Mouse (Mus musculus) G1E (cell line): ENCODE measurements around the gene Cmtm1. TPM values are rescaled to one million over a fixed set of nuclear protein-coding genes. Genes with fewer than 3 reads are reported as not detected.
A peak's percentile ranks its signal among the peaks of the same experiment; 100 is the strongest.

Experiments used
- ATAC-seq: 2 replicates; pipeline ENCODE4 v1.8.0; 2016; ENCODE audit warnings: mild to moderate bottlenecking; ENCODE audit not compliant: insufficient number of reproducible peaks, poor library complexity, low FRiP score, severe bottlenecking; ENCODE audit errors: extremely low read depth
- DNase-seq: peaks from one replicate; pipeline ENCODE4 v3.0.0; 2012; ENCODE audit warnings: low spot score
- H3K27me3 ChIP-seq: 2 replicates; pipeline ENCODE4 v1.6.1; 2012; ENCODE audit warnings: mild to moderate bottlenecking, low read length, inconsistent platforms; ENCODE audit not compliant: insufficient read depth
- H3K36me3 ChIP-seq: replicated peaks from 2 replicates; pipeline ENCODE3; 2012; ENCODE audit warnings: mild to moderate bottlenecking, inconsistent platforms
- H3K4me1 ChIP-seq: 2 replicates; pipeline ENCODE4 v1.6.1; 2012; ENCODE audit warnings: low read depth, low read length, inconsistent platforms, mixed read lengths; ENCODE audit not compliant: insufficient read depth
- H3K4me3 ChIP-seq: 2 replicates; pipeline ENCODE4 v1.5.1; 2012; ENCODE audit warnings: low read depth, mild to moderate bottlenecking, inconsistent platforms, low read length, moderate library complexity, mixed read lengths
- H3K9me3 ChIP-seq: replicated peaks from 2 replicates; pipeline ENCODE4 v1.6.1; 2012; ENCODE audit warnings: inconsistent platforms
- CTCF ChIP-seq: IDR thresholded peaks from 2 replicates; pipeline ENCODE4 v1.5.1; 2012; ENCODE audit warnings: low read depth, low read length, inconsistent platforms, mixed read lengths
- GATA1 ChIP-seq: IDR thresholded peaks from 2 replicates; pipeline ENCODE4 v1.6.1; 2012; ENCODE audit warnings: borderline replicate concordance, low read length, inconsistent platforms, mixed read lengths
- GATA2 ChIP-seq: IDR thresholded peaks from 2 replicates; pipeline ENCODE4 v1.6.1; 2012; ENCODE audit warnings: low read depth, low read length, inconsistent platforms, borderline replicate concordance
- POLR2AphosphoS5 ChIP-seq: IDR thresholded peaks from 2 replicates; pipeline ENCODE4 v1.6.1; 2012; ENCODE audit warnings: low read depth, low read length, inconsistent platforms; ENCODE audit not compliant: insufficient replicate concordance
- TAL1 ChIP-seq: conservative IDR thresholded peaks from 2 replicates; pipeline ENCODE4 v1.6.1; 2012; ENCODE audit warnings: low read depth, low read length, inconsistent platforms, mixed read lengths
- polyA plus RNA-seq: library from polyadenylated mRNA; stranded (reverse); fragments of >175 nt; gene quantifications from 2 replicates; pipeline ENCODE4 v1.2.3, GENCODE M21; 2012
- total RNA-seq, 2 experiments: library from RNA; stranded (forward) in 1 of 2; stranded (reverse) in 1 of 2; fragments of 200-1000 nt in 1 of 2; fragments of >200 nt in 1 of 2; fragmentation: Nextera tagmentation in 1 of 2; gene quantifications; 2 replicates each; pipeline ENCODE4 v1.2.3; 2014 to 2017

Cmtm1 gene
- total and polyA plus RNA-seq, 3 experiments: 0.33 TPM; not detected in 2

GRCm38 (mm10) chr8:104251461-104251860 is 58.5 kb downstream of the Cmtm1 start:
- peaks cover 32% of the 10 kb centered on the region for H3K36me3 ChIP-seq
- peaks cover 65% of the 10 kb centered on the region for H3K4me1 ChIP-seq
- H3K9me3 ChIP-seq: no peaks in the 10 kb centered on the region
- peak overlapping the region; percentile 82 for H3K4me3 ChIP-seq
- TF ChIP-seq GATA1: no peak
- no peak for TF ChIP-seq GATA2
- TF ChIP-seq CTCF: no peak
- no peak for TF ChIP-seq POLR2AphosphoS5
- TF ChIP-seq TAL1: no peak
- ATAC-seq (no peak), DNase-seq (no peak)
- H3K27me3 ChIP-seq: no peaks in the 10 kb centered on the region

GRCm38 (mm10) chr8:104250439-104251367 is 59.2 kb downstream of the Cmtm1 start, which contains the start of gene Cklf:
Gene Cklf, plus strand, starts transcription at chr8:104250861.
- peak within 1 kb of the TSS; percentile 82 for H3K4me3 ChIP-seq
- peaks cover 40% of the 10 kb centered on the region for H3K36me3 ChIP-seq
- TF ChIP-seq TAL1 (no peak), GATA1 (no peak), POLR2AphosphoS5 (no peak), GATA2 (no peak), CTCF (no peak)
- DNase-seq: peak; percentile 79
- no peaks in the 10 kb centered on the region for H3K27me3 ChIP-seq
- H3K9me3 ChIP-seq: no peaks in the 10 kb centered on the region
- peaks cover 72% of the 10 kb centered on the region for H3K4me1 ChIP-seq
- ATAC-seq: peak; percentile 51

GRCm38 (mm10) chr8:104249442-104249996 is 60.4 kb downstream of the Cmtm1 start:
- DNase-seq: no peak
- TF ChIP-seq GATA2: no peak
- no peak for TF ChIP-seq TAL1
- TF ChIP-seq CTCF: no peak
- no peak for TF ChIP-seq GATA1
- no peak for TF ChIP-seq POLR2AphosphoS5
- H3K4me1 ChIP-seq: peaks cover 69% of the 10 kb centered on the region

GRCm38 (mm10) chr8:104248276-104248675 is 61.7 kb downstream of the Cmtm1 start, which contains the start of gene Tk2:
Gene Tk2, minus strand, starts transcription at chr8:104248558.
- Histone ChIP-seq H3K27me3 (no peaks in the 10 kb centered on the region), H3K36me3 (peaks cover 46% of the 10 kb centered on the region), H3K9me3 (no peaks in the 10 kb centered on the region), H3K4me1 (peaks cover 78% of the 10 kb centered on the region), H3K4me3 (peak within 1 kb of the TSS; percentile 85)
- DNase-seq (peak; percentile 81), ATAC-seq (peak; percentile 67)
- TF ChIP-seq GATA1 (no peak), GATA2 (no peak), TAL1 (no peak), POLR2AphosphoS5 (no peak), CTCF (no peak)

More at GRCm38 (mm10) chr8:104249442-104249996, 60.4 kb downstream of the Cmtm1 start:
- Histone ChIP-seq H3K36me3 (peaks cover 42% of the 10 kb centered on the region), H3K27me3 (no peaks in the 10 kb centered on the region), H3K4me3 (no peak overlapping the region), H3K9me3 (no peaks in the 10 kb centered on the region)
- no peak for ATAC-seq

DNA sequence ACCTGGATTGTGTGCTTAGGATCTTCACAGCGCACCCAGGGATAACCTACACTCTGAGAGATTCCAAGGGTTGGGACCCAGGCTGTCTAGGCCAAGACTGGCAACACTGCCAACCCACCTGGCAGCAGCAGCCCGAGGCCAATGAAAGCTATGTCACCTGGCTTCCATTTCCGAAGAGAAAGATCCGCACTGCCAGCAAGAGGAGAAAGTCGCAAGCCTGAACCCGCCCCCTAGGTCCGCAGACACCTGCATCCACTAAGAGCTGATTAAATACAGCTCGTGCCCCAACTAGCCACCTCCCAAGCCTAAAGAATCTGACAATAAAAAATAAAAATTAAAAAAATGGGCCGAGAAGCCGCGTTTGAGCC is 62.1 kb downstream of the Cmtm1 start:
- ATAC-seq: no peak
- H3K27me3 ChIP-seq: no peaks in the 10 kb centered on the region
- H3K4me3 ChIP-seq: peak overlapping the region; percentile 85
- peaks cover 78% of the 10 kb centered on the region for H3K4me1 ChIP-seq
- no peak for DNase-seq
- H3K9me3 ChIP-seq: no peaks in the 10 kb centered on the region
- TF ChIP-seq GATA1 (no peak), GATA2 (no peak), TAL1 (no peak), POLR2AphosphoS5 (no peak), CTCF (no peak)
- peaks cover 46% of the 10 kb centered on the region for H3K36me3 ChIP-seq
